Mouse (Mus musculus): Measurements from ENCODE around the gene Olfr282.

GRCm38 (mm10) chr15:98486433-98487021 lies 55.5 kb downstream of the Olfr282 start:
- no peak for TF ChIP-seq TAL1 (IDR thresholded peaks at IDR 0.05; ENCODE audit: low read length)
- no peak for TF ChIP-seq GATA1 (IDR thresholded peaks at IDR 0.05; ENCODE audit: low read length)

Measured in erythroblast, embryonic 14.5 days (primary cell).